Mouse (Mus musculus): Measurements from ENCODE around the gene Tox3. TPM values are rescaled to one million over a fixed set of nuclear protein-coding genes. Genes with fewer than 3 reads are reported as not detected.

Tox3 gene
- total RNA-seq, 2 experiments from 2014 or later = 0.23 TPM; not detected in 1

DNA sequence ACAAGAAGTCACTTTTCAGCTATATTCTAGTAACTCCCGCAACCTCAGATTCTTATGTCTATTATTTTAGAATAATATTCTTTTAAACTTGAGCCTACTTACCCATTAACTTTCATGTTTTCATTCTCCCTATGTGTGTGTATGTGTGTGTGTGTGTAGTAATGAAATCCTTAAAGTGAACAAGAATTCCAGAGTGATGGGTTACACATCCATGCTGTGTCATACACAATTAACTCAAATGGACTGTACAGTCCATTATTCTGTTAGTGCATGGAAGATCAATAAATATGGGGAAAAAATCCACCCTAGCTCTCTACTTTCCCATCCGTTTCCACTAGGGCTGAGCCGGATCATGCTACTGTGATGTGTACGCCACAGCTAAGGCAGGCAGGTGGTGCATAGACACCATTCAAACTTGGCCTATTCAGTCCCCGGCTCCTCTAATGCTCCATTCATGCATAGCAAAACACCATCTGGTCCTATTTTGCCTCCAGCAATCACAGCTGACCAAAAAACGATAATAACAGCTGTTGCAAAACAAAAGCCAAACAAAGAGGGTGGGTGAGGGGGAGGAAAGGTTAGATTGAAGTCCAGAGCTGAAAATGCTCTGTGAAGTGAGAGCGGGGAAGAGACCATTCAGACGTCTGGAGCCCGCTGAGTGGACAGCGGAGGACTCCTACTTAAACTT lies 103.5 kb downstream of the Tox3 start:
- no peak for DNase-seq
- intact Hi-C loops (cut with DNase I) = no loop called here

DNA sequence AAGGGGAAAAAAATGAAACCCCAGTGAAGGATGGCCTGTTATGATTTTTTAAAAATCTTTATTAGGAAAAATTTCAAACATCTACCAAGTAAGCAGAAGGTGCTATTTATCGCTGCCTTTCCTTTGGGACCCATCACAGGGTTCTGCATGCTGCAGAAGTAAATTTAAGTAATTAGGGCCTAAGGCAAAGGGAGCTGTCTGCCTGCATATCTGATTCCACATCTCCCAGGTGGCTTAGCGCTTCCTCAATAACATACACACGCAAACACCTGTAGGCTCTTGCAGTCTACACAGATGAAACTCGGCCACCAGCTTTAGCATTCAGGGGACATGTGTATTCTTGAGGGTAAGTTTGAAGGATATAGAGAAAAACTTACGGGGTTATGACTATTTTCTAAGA lies 104.2 kb downstream of the Tox3 start:
- intact Hi-C loops (cut with DNase I) = no loop called here
- no peak for DNase-seq

DNA sequence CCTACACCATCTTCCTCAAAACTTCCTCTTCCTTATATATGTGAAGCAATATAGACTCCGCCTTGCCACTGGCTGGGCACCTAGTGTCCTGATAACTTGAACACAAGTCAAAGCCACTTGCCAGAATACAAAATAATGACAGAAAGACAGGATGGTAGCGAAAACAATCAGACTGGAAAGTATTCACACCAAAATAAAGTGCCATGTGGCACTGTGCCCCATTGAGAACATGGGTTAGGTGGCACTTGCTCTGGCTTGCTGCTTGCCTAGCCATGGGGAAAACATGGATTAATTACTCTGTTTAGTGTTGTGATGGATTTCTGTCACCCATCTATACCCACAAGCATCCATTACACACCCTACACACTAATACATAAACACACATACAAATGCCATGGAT lies 105.8 kb downstream of the Tox3 start:
- DNase-seq = no peak
- intact Hi-C loops (cut with DNase I) = no loop called here

DNA sequence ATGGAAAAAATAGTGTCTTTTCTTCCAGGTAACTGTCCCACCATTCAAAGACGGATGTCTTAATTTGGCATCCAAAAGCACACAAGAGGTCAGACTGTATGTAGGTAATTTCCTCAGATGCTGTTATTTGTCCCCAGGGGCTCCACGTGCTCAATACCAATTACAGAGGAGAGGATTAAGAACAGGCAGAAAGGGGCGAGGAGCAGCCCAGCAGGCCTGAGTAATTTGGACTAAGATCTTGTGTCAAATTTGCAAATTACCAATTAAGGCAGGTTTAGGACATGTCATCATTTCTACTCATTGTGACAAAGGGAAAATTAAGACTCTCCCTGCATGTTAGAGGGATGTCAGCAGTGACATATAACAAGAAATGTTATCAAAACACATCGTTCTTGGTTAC lies 106.7 kb downstream of the Tox3 start:
- intact Hi-C loops (cut with DNase I) = no loop called here
- DNase-seq = no peak

DNA sequence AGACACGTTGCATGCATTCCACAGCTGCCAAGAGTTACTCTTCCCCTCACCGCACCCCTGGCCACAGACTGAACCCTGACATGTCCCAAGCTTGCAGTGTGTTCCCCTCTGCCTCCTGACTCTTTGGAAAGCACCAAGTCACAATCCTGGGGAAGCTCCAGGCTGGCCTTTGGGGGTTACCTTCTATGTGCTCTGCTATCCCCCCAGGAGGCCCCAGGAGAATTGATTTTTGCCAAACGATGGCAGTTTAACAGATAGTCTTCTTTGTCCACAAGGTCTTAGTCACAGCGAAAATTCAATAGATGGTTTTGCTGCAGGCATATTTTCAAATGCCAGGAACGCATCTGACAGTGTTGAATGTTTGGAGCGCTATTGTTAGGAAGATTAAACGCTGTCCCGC lies 115.6 kb downstream of the Tox3 start:
- intact Hi-C loops (cut with DNase I) = no loop called here

DNA sequence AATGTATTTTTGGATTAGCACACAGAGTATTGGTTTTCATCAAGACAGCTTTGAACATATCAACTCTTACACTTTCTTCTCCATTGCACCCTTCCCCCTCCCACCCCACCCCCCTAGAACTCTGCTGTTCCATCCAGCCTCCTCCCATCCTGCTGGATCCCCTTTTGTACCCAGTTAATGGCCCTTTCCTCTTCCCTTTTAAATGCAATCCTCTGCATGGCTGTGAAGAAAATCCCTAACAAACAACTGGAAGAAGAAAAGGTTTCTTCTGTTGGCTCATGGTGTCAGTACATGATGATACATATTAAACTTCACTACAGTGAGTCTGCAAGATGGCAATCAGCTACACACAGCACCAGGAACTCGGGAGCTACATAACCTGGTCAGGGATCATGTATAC lies 124.0 kb downstream of the Tox3 start:
- no peak for DNase-seq
- intact Hi-C loops (cut with DNase I) = no loop called here

More for the DNA sequence above, 115.6 kb downstream of the Tox3 start:
- no peak for DNase-seq

DNA sequence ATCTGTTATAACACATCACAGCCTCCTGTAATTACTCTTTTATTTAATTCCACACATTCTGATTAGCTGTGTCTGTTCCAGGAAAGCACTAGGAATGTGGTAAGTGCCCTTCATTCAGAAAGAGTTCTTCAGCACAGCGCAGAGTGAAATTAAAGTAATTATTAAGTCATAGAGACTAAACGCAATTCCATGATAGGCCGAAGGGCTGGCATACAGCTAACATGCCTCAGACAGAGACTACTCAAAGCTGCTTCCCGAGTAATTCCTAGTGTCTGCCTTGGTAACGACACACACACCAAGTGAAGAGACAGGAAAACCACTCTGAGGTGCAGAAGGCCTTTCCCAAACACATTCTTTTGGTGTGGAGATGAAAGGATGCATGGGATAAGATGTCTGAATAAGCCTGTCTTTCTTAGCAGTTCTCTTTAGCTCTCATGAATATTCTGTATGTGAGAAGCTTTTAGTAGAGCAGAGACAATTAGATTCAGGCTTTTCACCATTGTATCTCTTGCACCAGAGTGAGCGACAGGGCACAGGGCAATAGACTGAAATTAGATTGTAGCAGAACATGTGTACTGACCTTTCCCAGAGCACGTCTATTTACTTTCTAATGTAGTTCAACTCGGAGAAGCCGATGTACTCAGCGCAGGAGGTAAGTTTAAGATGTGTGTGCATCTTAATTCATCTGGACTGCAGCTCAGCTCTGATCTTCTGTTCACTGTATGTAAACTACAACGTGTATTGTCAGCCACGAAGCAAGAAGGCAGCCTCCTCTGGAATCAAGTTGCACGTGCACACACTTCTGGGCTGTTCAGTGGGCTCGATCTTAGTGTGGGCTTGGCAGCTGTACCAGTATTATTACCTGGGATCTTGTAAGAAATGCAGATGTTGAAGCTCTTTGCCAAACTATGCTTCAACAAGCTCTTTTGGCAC lies 138.8 kb downstream of the Tox3 start:
- DNase-seq = no peak
- intact Hi-C loops (cut with DNase I) = no loop called here

Data from gastrocnemius, postnatal 36 days (tissue).